Mouse (Mus musculus) layer of hippocampus, adult 8-10 months (tissue): ENCODE measurements around the gene Podn. TPM values are rescaled to one million over a fixed set of nuclear protein-coding genes. Genes with fewer than 3 reads are reported as not detected.
A peak's percentile ranks its signal among the peaks of the same experiment; 100 is the strongest.

Source experiments
- DNase-seq, 2 experiments: peaks; one replicate each; pipeline ENCODE4 v3.0.0; 2022; ENCODE audit warnings: low spot score in 2 of 2
- total RNA-seq, 4 experiments: library from RNA; stranded (reverse); gene quantifications; 2 replicates each; pipeline ENCODE4 v1.2.4; 2022

Podn gene
- total RNA-seq, 4 experiments from 2014 or later = 7.6 to 14.2 (median 10.4) TPM

DNA sequence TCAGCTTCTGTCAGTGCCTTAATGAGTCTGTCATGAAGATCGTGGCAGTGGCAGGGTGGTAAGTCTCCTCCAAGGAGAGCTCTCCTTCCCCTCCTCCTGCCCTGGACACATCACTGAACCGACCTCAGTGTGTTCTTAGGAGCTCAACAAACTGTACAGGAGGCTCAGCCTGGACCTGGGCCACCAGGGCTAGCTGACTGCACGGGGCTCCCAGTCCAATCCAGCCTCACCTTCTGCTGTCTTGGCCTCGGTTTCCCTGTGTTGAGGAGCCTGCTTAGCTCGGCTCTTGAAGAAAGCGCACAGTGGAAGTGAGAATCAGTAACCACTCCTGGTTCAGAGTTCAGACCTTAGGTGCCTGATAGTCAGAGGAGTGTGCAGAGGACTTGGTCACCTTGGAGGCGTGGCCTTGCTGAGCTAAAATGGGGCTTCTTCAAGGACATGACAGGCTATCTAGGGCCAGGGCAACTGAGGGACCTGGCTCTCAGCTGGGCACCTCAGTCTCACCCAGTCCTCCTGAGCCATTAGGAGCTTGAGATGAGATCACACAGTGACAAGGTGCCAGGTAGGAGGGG is 88.6 kb downstream of the Podn start:
- DNase-seq = no peak

DNA sequence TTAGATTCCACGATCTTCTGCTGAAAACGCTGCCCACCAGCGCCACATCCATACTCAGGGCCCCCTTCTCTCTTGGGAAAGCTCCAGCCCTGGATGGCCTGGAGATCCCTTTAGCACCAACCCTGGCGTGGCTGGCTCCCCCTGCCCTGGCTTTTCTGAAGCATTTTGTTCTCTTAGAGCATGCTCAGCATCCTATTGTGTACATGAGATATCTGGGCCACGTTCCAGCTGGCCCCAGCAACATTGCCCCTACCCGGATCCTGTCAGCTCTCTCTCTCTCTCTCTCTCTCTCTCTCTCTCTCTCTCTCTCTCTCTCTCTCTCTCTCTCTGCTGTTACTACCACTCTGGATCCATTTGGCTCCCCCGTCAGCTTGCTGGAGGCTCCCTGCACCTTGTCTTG is 90.9 kb downstream of the Podn start:
- DNase-seq = no peak

DNA sequence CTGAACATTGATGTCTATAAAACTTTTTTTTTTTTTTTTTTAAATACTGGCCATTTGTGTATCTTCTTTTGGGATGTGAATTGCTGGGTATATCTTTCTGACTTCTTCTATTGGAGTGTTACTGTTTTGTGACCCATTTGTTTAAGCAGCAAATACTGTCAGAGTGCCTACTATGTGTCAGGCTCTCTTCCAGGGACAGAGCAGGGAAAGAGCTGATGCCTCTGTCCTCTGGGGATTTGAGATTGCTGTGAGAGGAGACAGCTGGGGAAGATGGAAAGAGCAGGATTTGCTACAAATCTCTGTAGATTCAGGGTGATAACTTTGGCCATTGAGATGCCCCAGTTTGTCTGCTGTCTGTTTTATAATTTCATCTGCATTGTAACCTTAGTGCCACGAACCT is 96.9 kb downstream of the Podn start:
- no peak for DNase-seq

DNA sequence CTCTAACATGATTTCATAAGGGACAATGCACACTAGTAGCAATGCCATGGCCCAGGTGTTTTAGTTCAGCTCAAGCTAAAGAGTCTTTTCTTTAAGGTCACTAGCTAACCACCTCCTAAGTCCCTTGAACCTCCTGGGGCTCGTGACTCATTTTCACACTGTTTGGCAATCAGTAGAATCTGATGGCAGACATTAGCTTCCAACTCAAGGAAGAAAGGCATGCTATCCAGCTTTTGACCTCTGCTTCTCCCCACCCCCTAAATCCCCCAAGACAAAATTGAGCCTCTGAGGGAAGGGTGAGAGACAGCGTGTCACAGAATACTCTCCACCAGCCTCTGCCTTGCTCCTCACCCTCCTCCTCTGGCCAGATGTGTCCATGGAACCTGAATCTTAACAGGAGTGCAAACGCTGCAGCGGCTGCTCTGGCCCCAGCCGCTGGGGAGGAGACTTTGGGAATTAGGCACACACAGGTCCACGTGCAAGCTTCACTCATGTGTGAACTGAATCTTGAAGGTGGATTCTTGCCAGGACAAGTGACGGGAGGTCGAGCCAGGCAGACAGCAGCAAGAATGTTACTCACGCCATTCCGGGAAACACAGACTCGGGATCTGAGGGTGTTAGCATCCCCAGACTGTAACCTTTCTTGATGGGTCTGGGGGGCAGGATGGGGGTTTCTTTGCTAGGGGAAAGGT is 97.5 kb downstream of the Podn start:
- DNase-seq = no peak

DNA sequence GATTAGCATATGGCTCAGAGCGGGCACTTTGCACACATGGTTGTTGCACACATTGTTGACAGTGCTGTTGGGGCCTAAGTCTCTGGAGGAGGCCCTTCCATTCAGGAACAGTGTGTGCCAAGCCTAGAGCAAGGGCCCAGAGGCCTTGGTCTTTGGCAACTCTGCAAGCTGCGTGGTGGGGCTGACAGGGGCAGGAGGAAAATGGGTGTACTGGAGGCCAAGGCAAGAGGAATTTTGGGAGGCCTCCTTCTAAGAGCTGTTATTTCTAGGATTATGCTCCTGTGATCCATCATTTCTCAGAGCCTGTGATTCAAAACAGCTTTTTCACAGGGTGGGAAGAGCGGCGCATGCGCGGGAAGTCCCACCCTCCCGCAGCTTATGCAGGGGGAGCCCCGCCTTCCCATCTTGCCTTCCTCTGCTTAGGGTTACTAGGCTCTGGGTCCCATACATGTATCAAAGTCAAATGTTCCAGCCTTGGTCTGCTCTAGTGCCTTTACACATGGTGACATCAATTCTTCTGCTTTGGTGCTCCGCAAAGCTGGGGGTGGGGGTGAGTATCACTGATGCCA is 99.7 kb downstream of the Podn start:
- DNase-seq = no peak

DNA sequence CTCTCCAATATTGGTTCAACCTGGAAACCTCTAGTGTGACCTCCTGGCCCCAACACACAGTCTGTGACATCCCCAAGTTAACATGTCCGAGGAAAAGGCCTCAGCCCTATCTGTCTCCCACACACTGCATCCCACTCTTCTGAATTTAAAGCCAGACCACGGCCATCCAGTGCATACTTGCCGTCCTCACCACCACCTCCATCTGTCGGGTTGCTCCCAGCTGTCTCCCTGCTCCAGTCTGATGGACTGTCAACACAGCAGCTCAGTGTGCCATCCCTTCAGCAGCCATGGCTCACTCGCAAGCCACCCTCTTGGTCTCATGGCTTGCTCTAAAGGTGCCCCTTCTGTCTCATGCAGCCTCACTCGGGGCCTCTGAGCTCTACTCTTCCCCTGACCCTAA is 100.5 kb downstream of the Podn start:
- DNase-seq = no peak

DNA sequence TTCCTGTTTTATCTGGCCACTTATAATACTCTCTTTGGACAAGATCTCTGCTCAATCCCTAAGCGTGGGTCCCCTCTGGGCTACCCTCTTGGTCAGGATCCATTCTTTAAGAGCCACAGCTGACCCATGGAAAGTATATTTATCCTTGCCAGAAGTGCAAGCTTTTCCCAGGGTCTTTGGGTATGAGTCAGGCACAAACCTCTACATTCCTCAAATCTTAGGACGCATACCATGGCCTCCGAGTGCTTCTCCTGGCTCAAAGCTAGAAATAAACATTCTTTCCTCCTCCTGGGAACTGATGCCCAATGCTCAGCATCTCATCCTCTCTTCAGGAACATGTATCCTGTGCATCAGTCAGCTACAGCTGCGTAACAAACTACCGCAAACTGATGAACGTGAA is 101.2 kb downstream of the Podn start:
- DNase-seq = no peak

DNA sequence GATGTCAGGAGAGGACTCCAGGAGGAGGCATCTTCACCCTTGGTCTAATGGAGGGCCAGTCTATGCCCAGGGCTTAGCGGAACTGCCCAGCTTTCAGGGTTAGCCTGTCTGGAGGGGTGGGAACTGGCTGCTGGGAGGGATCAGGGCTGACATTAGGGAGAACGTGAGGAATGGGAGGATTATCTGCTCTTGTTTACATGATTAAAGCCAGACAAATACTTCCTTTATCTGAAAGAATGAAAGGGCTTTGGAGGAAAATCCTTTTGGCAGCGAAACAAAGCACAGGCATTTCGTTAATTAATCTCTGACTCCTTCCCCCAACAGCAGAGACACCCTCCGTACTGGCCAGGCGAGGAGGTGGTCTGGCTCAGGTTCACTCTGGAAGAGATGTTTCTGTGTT is 104.4 kb downstream of the Podn start:
- no peak for DNase-seq

DNA sequence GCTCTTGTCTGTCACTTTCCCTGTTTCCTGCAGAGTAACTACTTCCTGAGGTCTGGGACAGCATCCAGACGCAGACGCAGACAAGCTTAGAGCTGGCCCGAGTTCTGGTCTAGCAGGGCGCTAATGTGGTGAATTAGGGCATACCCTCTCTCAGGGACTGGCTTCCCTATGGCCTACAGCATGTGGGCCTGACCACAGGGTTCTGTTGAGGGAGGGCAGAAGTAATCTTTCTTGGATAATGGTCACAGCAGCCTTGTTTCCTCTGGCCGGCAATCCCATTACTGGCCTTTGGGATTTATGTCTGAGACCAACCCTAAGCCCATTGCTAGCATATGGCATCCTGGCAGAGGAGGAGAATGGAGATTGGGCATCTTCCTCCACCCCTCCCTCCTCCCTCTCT is 105.4 kb downstream of the Podn start:
- DNase-seq = no peak

DNA sequence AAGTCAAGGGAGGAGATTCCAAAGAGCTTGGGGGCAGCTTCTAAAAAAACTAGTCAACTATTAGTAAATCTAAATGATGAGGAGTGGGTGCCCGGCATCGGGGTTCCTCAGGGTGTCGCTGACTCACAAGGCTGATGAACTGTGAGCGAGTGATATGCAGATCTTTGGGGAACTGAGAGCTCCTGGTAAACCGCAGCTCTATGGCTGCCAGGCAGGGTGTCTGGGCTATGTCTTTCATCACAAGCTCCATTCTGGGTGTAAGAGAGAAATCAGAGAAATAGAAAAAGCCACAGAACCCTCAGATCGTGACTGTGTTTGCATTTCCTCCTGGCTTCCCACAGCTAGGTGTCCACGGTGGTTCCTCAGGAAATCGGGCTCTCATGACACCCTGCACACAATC is 107.3 kb downstream of the Podn start:
- DNase-seq = no peak

DNA sequence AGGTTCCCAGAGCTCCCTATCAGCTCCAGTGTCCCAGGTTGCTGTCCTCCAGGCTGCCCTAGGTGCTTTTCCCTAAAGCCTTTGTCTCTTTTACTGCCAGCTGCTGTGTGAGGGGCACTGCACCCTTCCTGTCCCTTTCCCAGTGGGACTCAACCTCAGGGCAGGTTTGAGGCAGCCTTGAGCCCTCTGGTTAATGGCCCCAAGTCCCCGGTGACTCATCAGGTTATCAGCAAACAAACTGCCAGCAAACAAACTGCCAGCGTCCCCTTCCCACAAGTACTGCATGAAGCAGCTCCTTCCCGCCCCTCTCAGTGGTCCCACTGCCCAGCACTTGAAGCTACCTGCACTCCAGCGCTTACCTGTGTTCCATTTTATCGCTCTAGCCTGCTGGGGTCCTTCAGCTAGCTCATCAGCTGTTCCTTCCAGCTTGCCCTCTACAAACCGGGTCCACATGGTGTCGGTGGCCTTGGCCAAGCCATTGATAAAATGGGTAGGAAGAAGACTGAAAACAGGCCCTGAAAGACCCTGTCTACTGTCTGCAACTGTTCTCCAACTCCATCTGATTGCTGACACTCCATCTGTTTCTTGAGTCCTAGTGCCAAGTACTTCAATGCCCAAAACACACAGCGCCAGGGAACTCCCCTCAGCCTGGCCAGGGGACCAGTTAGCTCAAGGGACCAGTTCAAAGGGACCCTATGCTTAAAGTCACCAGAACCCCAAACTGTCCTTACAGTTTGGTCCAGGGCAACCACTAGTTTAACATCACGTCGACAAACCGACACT is 109.7 kb downstream of the Podn start:
- DNase-seq = no peak

DNA sequence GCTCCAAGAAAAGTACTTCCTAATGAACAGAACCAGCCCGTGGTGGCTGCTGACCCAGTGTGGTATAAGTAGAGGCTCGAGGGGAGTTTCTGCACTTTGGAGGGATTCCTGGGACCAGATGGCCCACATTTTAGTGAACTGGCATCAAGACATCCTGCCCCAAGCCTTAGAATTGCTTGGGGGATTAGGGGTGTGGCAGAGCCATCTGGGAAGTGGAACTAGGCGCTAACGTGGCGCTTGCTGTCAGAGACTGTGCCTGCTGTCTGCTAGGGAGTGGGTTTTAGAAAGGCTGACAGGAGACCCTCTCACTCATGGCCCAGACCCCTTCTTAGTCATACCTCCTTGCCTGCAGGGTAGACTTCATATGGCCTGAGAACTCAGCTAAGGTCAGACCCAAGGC is 110.4 kb downstream of the Podn start:
- DNase-seq = no peak

DNA sequence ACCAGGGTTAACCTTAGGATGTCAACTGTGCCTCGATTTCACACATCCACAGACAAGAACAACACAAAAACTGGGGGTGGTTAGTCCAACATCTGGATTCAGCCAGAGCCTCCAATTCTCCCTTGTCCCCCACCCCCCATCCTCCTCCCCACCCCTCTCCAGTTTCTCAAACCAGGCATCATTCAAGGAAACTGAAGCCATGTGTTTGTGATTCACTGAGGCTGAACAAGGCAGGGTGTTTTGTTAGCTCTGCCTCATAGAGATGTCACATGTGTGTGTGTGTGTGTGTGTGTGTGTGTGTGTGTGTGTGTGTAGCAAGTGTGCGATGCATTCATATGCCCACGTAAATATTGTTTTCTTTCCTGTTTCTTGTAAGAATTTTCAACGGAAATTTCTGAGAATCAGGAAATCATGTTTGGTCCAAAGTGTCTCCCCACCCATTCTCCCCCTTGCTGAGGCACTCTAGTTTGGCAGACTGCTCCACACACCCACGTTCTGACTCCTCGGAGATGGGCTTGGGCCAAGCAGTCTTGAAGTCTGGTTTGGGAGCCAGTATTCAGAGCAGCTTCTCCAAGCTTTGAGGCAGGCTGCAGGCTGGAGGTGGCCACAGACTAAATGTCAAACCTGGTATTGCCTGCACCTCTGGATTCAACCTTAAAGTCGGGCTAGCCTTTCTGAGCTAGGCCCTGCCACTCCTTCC is 111.8 kb downstream of the Podn start:
- peak; percentile 81 to 85 for DNase-seq

DNA sequence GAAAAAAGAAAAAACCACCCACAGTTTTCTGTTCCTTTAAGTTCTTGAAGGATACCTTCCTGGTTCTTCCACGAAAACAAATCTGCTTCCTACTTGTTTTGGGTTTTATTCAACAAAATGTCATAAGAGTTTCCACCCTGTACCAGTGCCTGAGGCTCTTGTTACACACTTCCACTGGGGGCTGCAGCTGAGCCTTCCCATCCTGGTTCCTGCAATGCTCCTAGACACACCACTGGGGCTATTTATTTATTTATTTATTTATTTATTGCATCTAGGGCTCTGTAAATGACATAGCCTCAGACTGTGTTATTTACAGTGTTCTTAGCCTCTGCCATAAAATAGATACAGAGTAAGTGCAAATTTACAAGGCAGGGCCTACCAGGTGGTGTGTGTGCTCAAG is 112.5 kb downstream of the Podn start:
- no peak for DNase-seq

DNA sequence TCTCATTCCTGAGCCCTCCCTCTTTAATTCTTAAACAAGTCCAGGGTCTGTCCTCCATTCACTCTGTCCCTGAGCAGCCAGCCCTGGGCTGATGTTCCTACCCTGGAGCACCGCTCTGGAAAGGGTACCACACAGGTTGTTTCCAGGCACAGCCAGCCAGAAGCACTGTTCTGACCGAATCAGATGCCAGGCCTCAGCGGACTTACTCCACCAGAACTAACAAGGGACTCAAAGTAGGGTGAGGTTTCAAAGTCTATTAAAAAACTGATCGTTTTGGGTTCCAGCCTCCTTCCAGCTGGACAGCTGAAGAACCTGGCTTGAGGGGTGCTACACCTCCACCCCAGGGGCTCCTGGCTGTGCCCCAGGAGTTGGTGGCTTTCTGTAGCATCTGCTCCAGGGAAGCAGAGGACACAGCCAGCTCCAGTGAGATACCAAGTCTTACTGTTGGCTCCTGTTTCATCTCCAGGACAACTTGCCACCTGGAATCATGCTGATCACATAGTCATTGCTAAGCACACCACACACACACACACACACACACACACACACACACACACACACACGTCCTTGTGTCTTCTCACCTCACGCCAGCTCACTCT is 116.1 kb downstream of the Podn start:
- DNase-seq = no peak

DNA sequence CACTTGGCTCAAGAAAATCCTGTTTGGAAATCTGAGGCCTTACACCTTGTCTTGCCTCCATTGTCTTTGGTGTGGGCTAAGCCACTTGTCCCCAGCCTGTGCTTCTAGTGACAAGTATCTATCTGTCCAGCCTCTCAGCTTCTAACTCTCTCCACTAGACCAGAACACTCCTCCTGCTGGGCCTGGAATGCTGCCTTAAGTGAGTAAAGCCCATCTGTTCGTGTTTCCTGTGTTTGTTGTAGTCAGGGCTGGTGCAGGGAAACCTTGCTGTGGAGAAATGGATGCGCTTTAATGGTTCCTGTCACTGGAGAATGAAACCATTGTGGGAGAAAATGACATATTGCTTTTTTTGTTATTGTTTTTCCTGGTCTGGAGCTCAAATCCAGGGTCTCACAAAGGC is 116.7 kb downstream of the Podn start:
- peak; percentile 23 to 62 for DNase-seq

DNA sequence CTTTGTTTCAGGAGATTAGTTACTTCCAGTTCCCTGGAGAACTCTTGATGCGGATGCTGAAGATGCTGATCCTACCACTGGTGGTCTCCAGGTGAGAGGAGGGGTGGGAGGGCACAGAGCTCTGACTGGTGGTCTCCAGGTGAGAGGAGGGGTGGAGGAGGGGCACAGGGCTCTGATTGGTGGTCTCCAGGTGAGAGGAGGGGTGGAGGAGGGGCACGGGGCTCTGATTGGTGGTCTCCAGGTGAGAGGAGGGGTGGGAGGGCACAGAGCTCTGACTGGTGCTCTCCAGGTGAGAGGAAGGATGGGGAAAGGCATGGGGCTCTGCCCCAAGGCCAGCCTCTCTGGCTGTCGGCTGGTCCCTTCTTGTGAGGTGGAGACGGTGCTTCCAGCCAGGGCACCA is 118.7 kb downstream of the Podn start:
- no peak for DNase-seq

DNA sequence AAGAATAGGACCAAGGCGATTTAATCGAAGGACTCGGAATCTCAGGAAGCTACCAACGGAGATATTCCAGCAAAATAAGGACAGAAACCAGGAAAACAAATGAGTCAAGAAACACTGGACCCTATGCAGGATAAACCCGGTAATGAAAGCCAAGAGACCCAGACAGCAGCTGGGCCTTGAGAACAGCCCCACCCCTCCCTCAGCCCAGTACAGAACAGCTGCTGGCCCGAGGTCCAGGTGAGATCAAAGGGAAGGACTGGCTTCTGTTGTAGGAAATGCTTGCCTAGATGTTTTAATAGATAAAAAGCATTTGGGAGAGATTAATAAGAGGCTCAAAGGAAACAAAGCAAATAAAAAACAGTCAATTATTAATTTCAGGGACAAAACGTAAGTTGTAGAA is 121.2 kb downstream of the Podn start:
- no peak for DNase-seq

DNA sequence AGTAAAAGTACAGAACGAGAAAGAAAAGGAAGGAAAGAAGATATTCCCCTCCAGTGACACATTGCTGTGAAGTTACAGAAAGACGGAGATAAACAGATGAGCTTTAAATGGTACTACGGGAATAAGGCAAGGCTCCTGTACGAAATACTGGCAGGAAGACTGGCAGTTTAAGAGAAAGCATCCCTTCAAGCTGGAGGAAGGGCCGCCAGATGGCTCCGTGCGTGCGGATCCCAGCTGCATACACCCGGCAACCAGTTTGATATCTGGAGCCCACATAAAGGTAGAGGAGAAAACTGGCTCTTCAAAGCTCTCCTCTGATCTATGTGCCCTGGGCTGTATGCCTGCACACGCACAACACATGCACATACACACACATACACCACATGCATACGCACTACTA is 121.7 kb downstream of the Podn start:
- no peak for DNase-seq

DNA sequence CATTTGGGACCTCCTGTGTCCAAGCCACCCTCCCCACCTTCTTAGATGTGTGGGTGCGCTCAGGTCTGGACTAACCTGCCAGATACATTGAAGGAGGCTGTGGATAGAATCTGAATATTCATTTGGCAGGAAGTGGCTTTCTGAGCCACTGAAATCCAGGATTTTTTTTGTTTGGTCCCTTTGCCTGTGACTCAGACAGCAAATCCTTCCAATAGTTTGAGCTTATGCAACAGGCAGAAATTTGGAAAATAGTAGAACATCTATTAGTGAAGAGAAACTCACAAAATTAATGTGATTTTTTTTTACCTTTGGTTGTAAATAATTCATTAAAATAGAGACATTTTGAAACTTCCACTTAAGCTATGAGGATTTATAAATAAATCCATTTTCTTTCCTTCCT is 125.1 kb downstream of the Podn start:
- DNase-seq = no peak

DNA sequence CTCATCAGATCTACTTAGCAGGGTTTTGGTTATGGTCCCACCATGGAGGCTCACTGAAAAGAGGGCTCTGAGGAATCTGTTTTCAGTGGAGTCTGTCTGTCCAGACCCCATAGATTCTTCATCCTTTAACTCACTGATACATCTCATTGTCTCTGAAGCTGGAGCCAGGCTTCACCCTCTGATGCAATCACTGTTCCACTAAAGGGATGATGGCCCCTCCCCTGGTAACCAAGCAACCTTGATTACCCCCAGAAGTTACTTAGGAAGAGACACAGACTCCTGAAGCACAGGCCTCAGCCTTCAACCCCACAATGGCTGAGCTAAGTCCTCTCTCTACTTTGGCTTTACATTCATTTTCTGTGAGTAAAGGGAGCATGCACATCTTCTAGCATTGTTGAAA is 126.5 kb downstream of the Podn start:
- no peak for DNase-seq
